Mouse (Mus musculus) kidney, embryonic 14.5 days (tissue): Measurements from ENCODE around the gene Prrc2c. TPM values are rescaled to one million over a fixed set of nuclear protein-coding genes. Genes with fewer than 3 reads are reported as not detected.
"Not testable (repeated sequence)": the region's sequence is repeated elsewhere in the genome, so short reads cannot be mapped to it uniquely, and the experiment has no call there.

Experiments
- ATAC-seq: fragments of 200-750 bp; cut with Nextera tagmentation; 2 replicates; pipeline ENCODE4 v1.8.0; 2017; ENCODE audit warnings: moderate number of reproducible peaks, mild to moderate bottlenecking, moderate TSS enrichment, moderate library complexity; ENCODE audit not compliant: low FRiP score, low TSS enrichment
- H3K27ac ChIP-seq: fragments of 300-500 bp; sonication (generic); 2 replicates; pipeline ENCODE4 v1.5.1; 2014; ENCODE audit warnings: low read depth, mild to moderate bottlenecking, low read length, moderate library complexity, mixed read lengths
- H3K27me3 ChIP-seq: fragments of 300-500 bp; sonication (generic); 2 replicates; pipeline ENCODE4 v1.6.1; 2014; ENCODE audit warnings: mild to moderate bottlenecking, low read length; ENCODE audit not compliant: control insufficient read depth, insufficient read depth
- H3K36me3 ChIP-seq: fragments of 300-500 bp; sonication (generic); 2 replicates; pipeline ENCODE4 v1.6.1; 2014; ENCODE audit warnings: low read length, mixed read lengths; ENCODE audit not compliant: control insufficient read depth, insufficient read depth
- H3K4me1 ChIP-seq: fragments of 300-500 bp; sonication (generic); 2 replicates; pipeline ENCODE4 v1.6.1; 2014; ENCODE audit warnings: low read length, mixed read lengths; ENCODE audit not compliant: control insufficient read depth, insufficient read depth
- H3K4me2 ChIP-seq: fragments of 300-500 bp; sonication (generic); replicated peaks from 2 replicates; pipeline ENCODE4 v1.6.1; 2014; ENCODE audit warnings: low read depth, mild to moderate bottlenecking, low read length
- H3K4me3 ChIP-seq: fragments of 300-500 bp; sonication (generic); 2 replicates; pipeline ENCODE4 v1.5.1; 2014; ENCODE audit warnings: mild to moderate bottlenecking, low read length
- H3K9ac ChIP-seq: fragments of 300-500 bp; sonication (generic); 2 replicates; pipeline ENCODE4 v1.6.1; 2014; ENCODE audit warnings: low read depth, mild to moderate bottlenecking, low read length, moderate library complexity
- H3K9me3 ChIP-seq: fragments of 300-500 bp; sonication (generic); 2 replicates; pipeline ENCODE4 v1.6.1; 2016; ENCODE audit warnings: low read length; ENCODE audit not compliant: control insufficient read depth
- WGBS: fragments of 180-500 bp; shearing (Covaris S2); extraction: QIAGEN DNeasy Blood & Tissue Kit; methylation state at CpG from one replicate; pipeline ENCODE4 v1.1.7; 2014; 5-methylcytosine and 5-hydroxymethylcytosine counted together
- microRNA-seq: library from miRNA; unstranded; fragments of <30 nt; microRNA quantifications from one replicate; pipeline ENCODE4, GENCODE M21; 2016
- polyA plus RNA-seq: library from polyadenylated mRNA; unstranded; fragments of >200 nt; fragmentation: Nextera tagmentation; extraction: Ambion mirVana; gene quantifications from 2 replicates; pipeline ENCODE4 v1.2.1, GENCODE M21; 2014

Prrc2c gene
- polyA plus RNA-seq, 1 experiment from 2014 or later: 204 TPM

DNA sequence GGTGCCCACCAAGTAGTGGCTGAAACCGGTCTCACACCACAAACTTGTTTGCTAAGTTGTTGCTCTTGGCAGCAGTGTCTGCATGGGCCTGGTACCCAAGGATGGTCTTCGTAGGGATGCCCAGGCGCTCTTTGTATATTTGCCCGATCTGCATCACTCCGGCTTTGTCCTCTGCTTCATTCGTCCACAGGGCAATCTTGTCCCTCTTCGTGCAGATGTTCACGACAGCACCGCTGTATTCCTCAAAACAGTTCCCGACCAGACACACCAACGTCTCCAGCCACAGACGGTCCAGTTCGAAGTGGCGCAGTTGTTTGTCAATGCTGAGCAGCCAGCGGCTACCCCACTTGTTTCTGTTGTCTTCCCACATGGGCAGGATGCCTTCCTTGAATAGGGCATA lies 112.0 kb downstream of the Prrc2c start:
- H3K27me3 ChIP-seq, ATAC-seq, H3K36me3 ChIP-seq, H3K9ac ChIP-seq, H3K4me1 ChIP-seq, H3K27ac ChIP-seq, H3K4me3 ChIP-seq, H3K4me2 ChIP-seq, H3K9me3 ChIP-seq: not testable (repeated sequence)
- 97% methylated on average over 15 of the region's 15 CpGs for WGBS

DNA sequence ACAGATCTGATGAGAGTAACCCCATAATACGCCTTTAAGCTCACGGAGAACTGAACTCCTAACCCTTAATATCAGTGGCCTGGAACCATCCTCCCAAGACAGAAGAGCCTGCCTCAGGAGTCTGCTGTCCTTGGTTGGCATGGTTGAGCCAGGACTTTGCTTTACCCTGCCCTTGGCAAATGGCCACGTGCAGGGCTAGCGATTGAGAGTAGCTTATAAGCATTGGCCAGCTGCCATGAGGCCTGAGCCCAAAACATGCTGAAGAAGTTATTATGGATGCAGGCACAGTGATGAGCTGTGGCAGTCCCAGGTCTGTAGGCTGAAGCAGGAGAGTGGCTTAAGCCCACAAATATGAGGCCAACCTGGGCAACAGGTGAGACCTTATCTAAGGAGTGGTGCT lies 112.5 kb downstream of the Prrc2c start:
- not testable (repeated sequence) for ATAC-seq, H3K27me3 ChIP-seq, H3K9ac ChIP-seq, H3K4me2 ChIP-seq, H3K4me3 ChIP-seq, H3K9me3 ChIP-seq, H3K27ac ChIP-seq, H3K4me1 ChIP-seq, H3K36me3 ChIP-seq
- WGBS: 93% methylated on average over 4 of the region's 4 CpGs

DNA sequence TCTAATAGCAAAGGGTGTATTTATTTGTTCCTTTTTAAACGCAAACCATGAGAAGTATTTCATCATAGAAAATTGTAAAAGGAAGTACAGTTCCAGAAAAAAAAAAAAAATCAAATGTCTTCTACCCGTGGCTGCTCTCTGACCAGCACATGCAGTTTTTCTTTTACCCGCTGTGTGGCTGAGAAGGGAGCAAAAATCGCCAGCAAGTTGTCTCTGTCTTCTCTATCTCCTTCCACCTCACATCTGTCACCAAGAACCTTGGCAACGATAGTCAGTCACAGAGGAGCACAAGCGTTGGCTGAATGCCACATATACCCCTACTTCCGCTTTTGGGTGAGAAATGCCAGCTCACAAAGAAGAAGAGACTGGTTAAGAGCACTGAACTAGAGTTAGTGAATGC lies 115.1 kb downstream of the Prrc2c start:
- H3K4me1 ChIP-seq: no peaks in the 10 kb centered on the region
- no peak overlapping the region for H3K4me2 ChIP-seq
- no peak overlapping the region for H3K4me3 ChIP-seq
- ATAC-seq: no peak
- H3K36me3 ChIP-seq: no peaks in the 10 kb centered on the region
- no peaks in the 10 kb centered on the region for H3K9me3 ChIP-seq
- no peak overlapping the region for H3K27ac ChIP-seq
- 68% methylated on average over 7 of the region's 7 CpGs for WGBS
- H3K27me3 ChIP-seq: no peaks in the 10 kb centered on the region
- H3K9ac ChIP-seq: no peak overlapping the region

DNA sequence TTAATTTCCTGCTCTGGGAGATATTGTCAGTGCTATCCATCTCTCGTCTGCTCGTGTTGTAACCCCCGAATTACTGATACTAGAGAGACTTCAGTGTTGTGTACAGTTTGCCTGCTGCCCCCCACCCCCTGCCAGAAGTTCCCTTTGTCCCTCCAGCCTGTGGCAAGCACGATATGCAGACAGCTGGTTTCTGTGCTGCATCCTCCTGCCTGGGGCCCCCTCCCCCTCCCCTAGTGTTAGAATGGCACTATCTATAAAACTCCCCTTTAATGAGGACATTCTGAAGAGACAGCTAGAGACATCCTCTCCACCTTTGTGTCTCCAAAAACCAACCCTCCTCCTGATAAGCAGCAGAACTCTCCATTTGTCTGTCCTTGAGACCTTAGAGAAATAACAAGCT lies 116.5 kb downstream of the Prrc2c start:
- Histone ChIP-seq H3K4me1 (no peaks in the 10 kb centered on the region), H3K36me3 (no peaks in the 10 kb centered on the region), H3K4me3 (no peak overlapping the region), H3K4me2 (no peak overlapping the region), H3K27ac (no peak overlapping the region), H3K27me3 (no peaks in the 10 kb centered on the region), H3K9me3 (no peaks in the 10 kb centered on the region), H3K9ac (no peak overlapping the region)
- 23% methylated on average over 4 of the region's 4 CpGs for WGBS
- no peak for ATAC-seq

Small RNAs within 50 kb of the gene (microRNA-seq; reads per million reads assigned to microRNA genes)
- gene Gm27616: not detected

Other genes with a start within 250 kb of the Prrc2c start
- gene Mettl13, start 192.0 kb downstream of the Prrc2c start, polyA plus RNA-seq: 9.8 and 19.3 TPM in 2 replicates
- 53.6 and 55.5 TPM in 2 replicates for gene Vamp4, start 170.0 kb downstream of the Prrc2c start, polyA plus RNA-seq
- not detected in 2 replicates for gene Myoc, start 101.4 kb downstream of the Prrc2c start, polyA plus RNA-seq
- not detected in 2 replicates for gene Myocos, start 82.3 kb downstream of the Prrc2c start, polyA plus RNA-seq
- 0.17 and 0.60 TPM in 2 replicates for gene Fmo4, start 73.4 kb upstream of the Prrc2c start, polyA plus RNA-seq
- gene Fmo1, start 126.1 kb upstream of the Prrc2c start, polyA plus RNA-seq: 8.9 and 17.2 TPM in 2 replicates
- gene Fmo2, start 158.2 kb upstream of the Prrc2c start, polyA plus RNA-seq: 0.99 and 1.2 TPM in 2 replicates
- gene Fmo6, start 197.0 kb upstream of the Prrc2c start, polyA plus RNA-seq: 0.12 and 0.44 TPM in 2 replicates
- gene Fmo3, start 244.0 kb upstream of the Prrc2c start, polyA plus RNA-seq: not detected in 2 replicates